Mouse (Mus musculus): ENCODE measurements around the gene Laptm4a. TPM values are rescaled to one million over a fixed set of nuclear protein-coding genes. Genes with fewer than 3 reads are reported as not detected.

Laptm4a gene
- polyA plus RNA-seq, 1 experiment, result 0.72 TPM

- Histone ChIP-seq H3K9me3 (ENCODE audit: control insufficient read depth, low read length) (no peaks in the 10 kb centered on the region), H3K4me3 (replicated peaks) (no peak overlapping the region), H3K27me3 (ENCODE audit: control insufficient read depth) (no peaks in the 10 kb centered on the region), H3K36me3 (ENCODE audit: control insufficient read depth) (no peaks in the 10 kb centered on the region), H3K4me1 (ENCODE audit: control insufficient read depth) (peaks cover 5% of the 10 kb centered on the region)
- TF ChIP-seq GATA1 (IDR thresholded peaks at IDR 0.05; ENCODE audit: low read length), result no peak
- no peak for TF ChIP-seq TAL1 (IDR thresholded peaks at IDR 0.05; ENCODE audit: low read length)
Observed at GRCm38 (mm10) chr12:8900919-8901663, 20.4 kb upstream of the Laptm4a start.

GRCm38 (mm10) chr12:8901934-8902333, 19.5 kb upstream of the Laptm4a start:
- Histone ChIP-seq H3K9me3 (ENCODE audit: control insufficient read depth, low read length) (no peaks in the 10 kb centered on the region), H3K27me3 (ENCODE audit: control insufficient read depth) (no peaks in the 10 kb centered on the region), H3K4me3 (replicated peaks) (no peak overlapping the region), H3K4me1 (ENCODE audit: control insufficient read depth) (peaks cover 5% of the 10 kb centered on the region), H3K36me3 (ENCODE audit: control insufficient read depth) (no peaks in the 10 kb centered on the region)
- no peak for TF ChIP-seq GATA1 (IDR thresholded peaks at IDR 0.05; ENCODE audit: low read length)

DNA sequence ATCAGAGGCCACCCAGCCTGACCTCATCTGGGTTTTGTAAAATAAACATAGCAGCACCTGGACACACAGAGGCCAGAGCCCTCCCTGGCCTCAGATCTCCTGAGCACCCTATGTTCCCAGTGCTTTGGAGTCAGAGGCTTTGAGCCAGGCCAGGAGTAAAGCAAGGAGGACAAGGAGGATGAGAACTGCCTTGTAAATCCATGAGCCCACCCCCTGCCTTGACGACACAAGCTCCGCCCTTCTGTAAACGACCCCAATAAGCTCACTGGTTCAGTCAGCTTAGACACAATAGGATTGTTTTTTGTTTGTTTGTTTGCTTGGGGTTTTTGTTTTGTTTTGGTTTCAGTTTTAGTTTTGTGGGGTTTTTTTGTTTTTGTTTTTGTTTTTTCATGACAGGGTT, 19.0 kb upstream of the Laptm4a start:
- Histone ChIP-seq H3K4me3 (replicated peaks) (no peak overlapping the region), H3K27me3 (ENCODE audit: control insufficient read depth) (no peaks in the 10 kb centered on the region), H3K4me1 (ENCODE audit: control insufficient read depth) (peaks cover 5% of the 10 kb centered on the region), H3K9me3 (ENCODE audit: control insufficient read depth, low read length) (no peaks in the 10 kb centered on the region), H3K36me3 (ENCODE audit: control insufficient read depth) (no peaks in the 10 kb centered on the region)
- TF ChIP-seq TAL1 (IDR thresholded peaks at IDR 0.05; ENCODE audit: low read length), result no peak
- TF ChIP-seq GATA1 (IDR thresholded peaks at IDR 0.05; ENCODE audit: low read length), result no peak

- no peak for TF ChIP-seq TAL1 (IDR thresholded peaks at IDR 0.05; ENCODE audit: low read length)
- no peak for TF ChIP-seq GATA1 (IDR thresholded peaks at IDR 0.05; ENCODE audit: low read length)
- H3K4me1 ChIP-seq (ENCODE audit: control insufficient read depth), result no peaks in the 10 kb centered on the region
- H3K4me3 ChIP-seq (replicated peaks), result no peak overlapping the region
- peaks cover 3% of the 10 kb centered on the region; the same call in 1 of the 2 replicates for H3K27me3 ChIP-seq (ENCODE audit: control insufficient read depth)
- no peaks in the 10 kb centered on the region for H3K36me3 ChIP-seq (ENCODE audit: control insufficient read depth)
- H3K9me3 ChIP-seq (ENCODE audit: control insufficient read depth, low read length), result no peaks in the 10 kb centered on the region
Observed at GRCm38 (mm10) chr12:8912860-8913685, 8.4 kb upstream of the Laptm4a start.

DNA sequence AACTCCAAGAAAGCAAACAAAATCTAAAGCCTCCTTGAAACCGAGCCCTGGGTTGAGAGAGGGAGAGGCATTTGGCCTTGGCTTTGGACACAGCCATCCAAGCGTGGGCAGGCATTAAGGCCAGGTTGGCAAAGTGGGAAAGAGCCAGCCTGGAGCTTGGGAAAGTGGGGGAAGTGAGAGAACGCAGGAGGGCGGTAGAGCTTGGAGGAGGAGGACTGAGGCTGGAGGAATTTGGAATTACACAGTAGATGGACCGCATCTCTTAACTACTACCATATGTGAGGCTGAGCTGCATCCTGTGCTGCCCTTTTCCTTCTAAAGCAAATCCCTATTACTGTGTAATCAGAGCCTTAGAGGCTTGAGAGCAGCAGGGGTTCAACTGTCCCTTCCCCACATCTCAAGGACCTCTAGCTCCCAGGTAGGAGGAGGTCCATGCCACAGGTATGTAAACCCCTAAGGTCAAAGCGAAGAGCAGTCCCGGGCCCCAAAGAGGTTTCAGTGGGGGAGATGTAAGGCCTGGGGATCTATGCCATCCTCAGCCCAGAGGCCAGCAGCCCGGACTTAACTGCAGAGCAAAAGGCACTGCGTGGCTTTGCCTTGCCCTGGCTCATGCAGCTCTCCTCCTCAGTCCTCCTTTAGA, 7.6 kb upstream of the Laptm4a start:
- no peak for TF ChIP-seq TAL1 (IDR thresholded peaks at IDR 0.05; ENCODE audit: low read length)
- no peak for TF ChIP-seq GATA1 (IDR thresholded peaks at IDR 0.05; ENCODE audit: low read length)
- no peak overlapping the region for H3K4me3 ChIP-seq (replicated peaks)
- no peaks in the 10 kb centered on the region for H3K4me1 ChIP-seq (ENCODE audit: control insufficient read depth)
- no peaks in the 10 kb centered on the region for H3K36me3 ChIP-seq (ENCODE audit: control insufficient read depth)
- H3K9me3 ChIP-seq (ENCODE audit: control insufficient read depth, low read length), result no peaks in the 10 kb centered on the region
- peaks cover 3% of the 10 kb centered on the region; the same call in 1 of the 2 replicates for H3K27me3 ChIP-seq (ENCODE audit: control insufficient read depth)

DNA sequence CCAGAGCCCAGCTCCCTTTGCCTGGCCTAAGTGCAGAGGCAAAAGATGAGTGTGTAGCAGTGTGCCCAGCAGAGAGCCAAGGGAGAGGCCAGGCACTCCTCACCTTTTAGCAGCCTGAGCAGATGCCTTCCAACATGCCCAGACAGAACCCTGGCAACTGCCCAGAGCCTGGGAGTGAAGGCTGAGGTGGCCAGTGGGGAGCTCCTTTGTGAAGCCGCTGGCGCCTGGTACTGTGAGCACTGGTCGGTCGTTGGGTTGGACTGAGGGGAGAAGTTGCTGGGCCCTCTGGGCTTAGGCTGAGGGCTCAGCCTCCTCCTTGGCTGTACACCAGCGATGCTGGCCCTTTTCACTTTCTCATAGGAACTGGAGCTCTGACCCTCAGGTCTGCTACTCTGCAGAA, 5.1 kb upstream of the Laptm4a start:
- peaks cover 8% of the 10 kb centered on the region for H3K4me1 ChIP-seq (ENCODE audit: control insufficient read depth)
- no peaks in the 10 kb centered on the region for H3K9me3 ChIP-seq (ENCODE audit: control insufficient read depth, low read length)
- no peak for TF ChIP-seq TAL1 (IDR thresholded peaks at IDR 0.05; ENCODE audit: low read length)
- no peaks in the 10 kb centered on the region for H3K36me3 ChIP-seq (ENCODE audit: control insufficient read depth)
- no peak overlapping the region for H3K4me3 ChIP-seq (replicated peaks)
- peaks cover 3% of the 10 kb centered on the region; the same call in 1 of the 2 replicates for H3K27me3 ChIP-seq (ENCODE audit: control insufficient read depth)

DNA sequence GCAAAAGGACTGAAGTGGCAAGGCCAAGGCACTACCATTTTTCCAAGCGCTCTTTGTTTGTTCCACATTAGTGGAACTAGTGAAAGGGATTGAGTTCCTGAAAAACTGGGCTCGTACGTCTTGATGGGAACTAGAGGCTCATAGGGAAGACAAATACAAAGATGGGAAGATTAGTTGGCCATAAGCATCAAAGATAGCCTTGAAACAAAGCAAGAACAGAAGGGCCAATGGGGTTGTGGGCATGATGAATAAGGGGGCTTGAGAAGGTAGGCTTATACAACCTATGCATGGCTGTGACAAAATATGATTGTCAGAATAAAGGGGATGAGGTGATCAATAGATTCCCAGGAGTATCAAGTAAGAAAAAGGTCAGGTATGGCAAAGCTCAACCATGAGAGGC, 2.2 kb upstream of the Laptm4a start:
- TF ChIP-seq GATA1 (IDR thresholded peaks at IDR 0.05; ENCODE audit: low read length) (no peak), TAL1 (IDR thresholded peaks at IDR 0.05; ENCODE audit: low read length) (no peak)
- peaks cover 24% of the 10 kb centered on the region for H3K4me1 ChIP-seq (ENCODE audit: control insufficient read depth)

DNA sequence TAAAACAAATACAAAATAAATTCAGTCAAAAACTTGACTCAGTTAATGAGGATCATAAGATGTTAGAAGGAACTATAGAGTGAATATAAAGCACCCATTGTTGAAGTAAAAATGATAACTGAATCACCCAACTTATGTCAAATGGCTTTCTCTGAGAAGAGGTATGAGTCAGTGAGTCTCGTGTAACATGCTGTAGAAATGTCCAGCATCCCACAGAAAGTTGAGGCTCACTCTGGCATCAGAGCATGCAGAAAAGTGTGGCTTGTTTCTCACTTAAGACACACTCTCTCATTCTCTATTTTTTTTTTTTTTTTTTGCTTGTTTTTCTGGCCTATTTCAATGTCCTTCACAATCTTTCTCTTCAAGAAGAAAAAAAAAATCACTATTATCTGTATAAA, 469 bp upstream of the Laptm4a start:
- H3K4me3 ChIP-seq (replicated peaks), result peak overlapping the region; percentile 97
- no peak for TF ChIP-seq GATA1 (IDR thresholded peaks at IDR 0.05; ENCODE audit: low read length)
- TF ChIP-seq TAL1 (IDR thresholded peaks at IDR 0.05; ENCODE audit: low read length), result no peak
- H3K36me3 ChIP-seq (ENCODE audit: control insufficient read depth), result peaks cover 23% of the 10 kb centered on the region

More for the DNA sequence above, 2.2 kb upstream of the Laptm4a start:
- H3K4me3 ChIP-seq (replicated peaks), result no peak overlapping the region
- H3K36me3 ChIP-seq (ENCODE audit: control insufficient read depth), result peaks cover 7% of the 10 kb centered on the region
- no peaks in the 10 kb centered on the region for H3K27me3 ChIP-seq (ENCODE audit: control insufficient read depth)
- no peaks in the 10 kb centered on the region for H3K9me3 ChIP-seq (ENCODE audit: control insufficient read depth, low read length)

More for the DNA sequence above, 469 bp upstream of the Laptm4a start:
- Histone ChIP-seq H3K9me3 (ENCODE audit: control insufficient read depth, low read length) (no peaks in the 10 kb centered on the region), H3K4me1 (ENCODE audit: control insufficient read depth) (peaks cover 35% of the 10 kb centered on the region), H3K27me3 (ENCODE audit: control insufficient read depth) (no peaks in the 10 kb centered on the region)
